Mouse (Mus musculus) left cerebral cortex, postnatal 25 days (tissue): ENCODE measurements around the gene Dscaml1. TPM values are rescaled to one million over a fixed set of nuclear protein-coding genes. Genes with fewer than 3 reads are reported as not detected.

Experiments
- DNase-seq, 2 experiments: peaks; one replicate each; pipeline ENCODE4 v3.0.0; 2022; ENCODE audit warnings: low spot score in 2 of 2, mixed read lengths in 1 of 2
- intact Hi-C: fragments of 180-260 bp; cut with DNase I; formaldehyde crosslinking; loops from one replicate; pipeline ENCODE4 v1.15.1; 2025
- total RNA-seq, 2 experiments: library from RNA; stranded (reverse); gene quantifications; 2 replicates each; pipeline ENCODE4 v1.2.3; 2021

The Dscaml1 gene
- total RNA-seq, 2 experiments from 2014 or later = 51.1 to 51.7 TPM

DNA sequence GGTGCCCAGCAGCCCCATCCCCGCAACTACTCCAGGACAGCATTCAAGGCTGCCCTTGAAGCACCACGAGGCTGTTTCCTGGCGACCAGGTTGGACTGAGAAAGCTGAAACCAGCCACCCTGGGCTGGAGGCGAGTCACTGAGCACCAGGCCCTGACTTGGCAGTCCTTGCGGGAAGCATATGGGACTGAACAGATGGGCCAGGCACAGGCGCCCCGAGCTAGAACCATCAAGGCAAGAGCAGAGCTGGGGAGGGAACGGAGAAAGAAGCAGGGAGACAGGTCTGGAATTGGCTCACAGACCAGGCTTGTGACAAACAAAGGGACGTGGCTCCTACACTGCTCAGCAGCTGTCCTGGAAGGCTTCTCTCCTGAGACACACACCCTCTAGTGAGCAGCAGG is 165.9 kb downstream of the Dscaml1 start:
- DNase-seq = peak in 1 of 2 experiments; percentile 64
- intact Hi-C loops = loop anchor here (5.0 kb wide), 1 partner anchor 160 kb away; no protein-coding TSS in a partner anchor

DNA sequence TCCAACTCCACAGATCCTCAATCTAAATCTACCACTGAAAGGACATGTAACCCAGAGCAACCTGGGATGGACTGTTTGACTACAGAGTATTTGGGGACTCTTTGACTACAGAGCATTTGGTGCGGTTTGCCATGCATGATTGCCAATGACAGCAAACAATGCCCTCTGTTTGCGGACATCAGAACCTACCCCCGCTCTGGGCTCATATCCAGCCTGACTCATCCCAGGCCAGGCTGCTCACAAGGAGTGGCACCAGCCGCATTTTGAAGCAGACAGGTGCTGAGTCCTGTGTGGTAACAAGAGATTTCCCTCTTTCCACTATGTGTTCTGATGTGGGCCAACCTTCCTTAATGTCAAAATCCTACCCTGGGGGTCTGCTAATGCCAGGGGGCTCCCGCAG is 171.7 kb downstream of the Dscaml1 start:
- intact Hi-C loops = no loop called here
- no peak for DNase-seq

DNA sequence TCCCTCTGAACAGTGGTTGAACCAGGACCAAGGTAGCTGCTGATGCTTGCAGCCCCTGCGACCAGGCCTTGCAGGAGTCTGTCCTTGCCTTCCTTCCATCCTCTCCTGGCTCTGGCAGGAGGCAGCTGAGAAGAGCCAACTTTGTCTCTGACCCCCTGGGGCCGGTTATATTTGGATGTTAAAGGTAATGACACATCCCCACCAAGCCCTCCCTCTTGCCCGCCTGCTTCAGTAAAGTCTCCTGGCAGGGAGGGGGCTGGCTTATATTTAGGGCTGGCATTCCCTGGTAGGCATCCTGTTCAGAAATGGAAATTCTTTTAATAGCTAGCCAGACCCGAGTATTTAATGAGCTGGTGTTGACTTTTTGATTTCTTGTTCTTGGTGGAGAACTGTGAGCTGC is 172.9 kb downstream of the Dscaml1 start:
- DNase-seq = peak in 1 of 2 experiments; percentile 41
- intact Hi-C loops = no loop called here

DNA sequence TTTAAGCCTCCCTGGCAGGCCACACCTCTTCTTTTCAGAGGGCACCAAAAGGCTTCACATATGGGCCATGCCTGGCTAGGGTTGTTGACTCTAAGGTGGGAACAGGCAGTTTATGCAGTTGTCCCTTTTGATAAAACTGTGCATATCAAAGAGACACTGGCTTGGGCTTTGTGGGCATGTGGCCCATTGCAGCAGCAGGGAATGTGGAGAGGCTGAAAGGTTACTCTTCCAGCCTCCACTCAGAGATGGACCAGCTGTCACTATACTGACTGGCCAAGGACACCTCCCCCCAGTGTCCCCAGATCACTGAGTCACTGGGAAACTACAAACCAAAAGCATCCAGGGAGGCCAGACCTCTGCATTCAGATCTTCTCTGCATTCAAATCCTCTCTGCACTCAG is 180.9 kb downstream of the Dscaml1 start:
- DNase-seq = no peak
- intact Hi-C loops = loop anchor here (5.0 kb wide), 2 partner anchors 55 to 70 kb away; no protein-coding TSS in a partner anchor

DNA sequence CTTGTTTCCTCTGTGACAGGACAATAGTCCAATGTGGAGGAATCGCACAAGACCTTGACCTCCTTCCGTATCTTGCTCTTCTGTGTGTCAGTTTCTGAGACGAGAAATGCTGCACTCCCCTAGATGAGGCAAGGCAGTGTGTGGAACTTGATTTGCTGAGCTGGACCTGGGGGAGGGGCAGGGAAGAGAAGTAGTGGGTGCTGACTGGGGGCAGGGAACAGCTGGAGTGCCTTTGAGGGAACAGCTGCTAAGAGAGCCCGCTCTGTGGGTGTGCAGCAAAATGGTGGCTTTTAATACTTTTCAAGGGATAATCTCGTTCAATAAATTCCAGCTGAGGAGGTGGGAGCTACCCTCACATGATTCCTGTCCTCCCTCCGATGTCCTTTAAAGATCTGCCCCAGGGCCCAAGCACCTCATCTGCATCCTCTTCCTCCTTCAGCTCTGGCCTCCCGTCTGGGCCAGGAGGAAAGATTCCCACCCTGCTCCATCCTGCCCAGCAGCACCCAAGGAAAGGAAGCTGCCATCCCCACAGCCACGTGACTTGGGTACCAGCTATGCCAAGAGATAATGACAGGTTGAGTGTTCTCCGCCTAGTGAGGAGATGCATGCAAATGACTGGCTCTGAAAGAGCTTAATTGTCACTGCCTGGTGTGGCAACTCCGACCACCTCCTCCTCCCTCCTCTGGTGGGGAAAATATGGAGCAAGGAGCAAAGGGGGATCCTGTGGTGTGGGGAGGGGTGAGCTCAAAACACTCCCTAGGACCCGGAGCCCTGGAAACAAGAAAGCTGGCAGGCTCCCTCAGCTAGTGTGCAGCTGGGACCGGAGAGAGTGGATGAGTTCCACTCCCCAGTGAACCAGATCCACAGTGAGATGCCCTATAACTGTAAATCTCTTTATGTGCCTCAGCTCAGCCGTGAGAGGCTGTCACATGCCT is 181.9 kb downstream of the Dscaml1 start:
- intact Hi-C loops = loop anchor here (5.0 kb wide), 2 partner anchors 54 to 69 kb away; no protein-coding TSS in a partner anchor
- DNase-seq = peak; percentile 62 to 82

DNA sequence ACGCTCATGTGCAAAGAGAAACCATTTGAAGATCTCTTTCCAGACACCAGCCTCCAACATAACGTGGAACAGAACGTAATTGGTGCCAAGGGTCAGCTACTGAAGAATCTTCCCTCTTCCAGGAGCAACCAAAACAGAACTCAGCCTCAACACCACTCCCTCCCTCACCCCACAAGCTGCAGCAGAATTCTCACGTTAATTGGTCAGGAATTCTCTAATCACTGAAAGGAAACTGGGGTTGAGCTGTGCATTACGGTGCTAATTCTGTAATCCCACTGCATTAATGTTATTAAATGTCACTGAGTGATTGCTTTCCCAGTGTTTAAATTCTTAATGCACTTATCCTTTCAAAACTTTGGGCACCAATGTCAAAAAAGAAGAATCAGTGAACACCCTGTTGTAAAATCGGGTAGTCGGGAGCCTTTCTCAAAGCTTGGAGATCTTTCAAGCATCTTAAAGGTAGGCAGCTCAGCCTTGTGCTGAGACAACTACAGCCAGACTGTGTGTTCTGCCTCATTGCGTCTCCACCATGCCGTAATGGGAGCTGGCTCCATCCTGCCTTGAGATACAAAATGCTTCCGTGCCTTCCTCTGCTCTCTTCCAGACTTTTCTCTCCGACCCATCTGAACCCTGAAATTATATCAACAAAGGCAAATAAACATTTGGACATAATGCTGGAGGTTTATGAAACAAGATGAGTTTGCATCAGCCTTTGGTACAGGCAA is 184.1 kb downstream of the Dscaml1 start:
- intact Hi-C loops = no loop called here
- no peak for DNase-seq

DNA sequence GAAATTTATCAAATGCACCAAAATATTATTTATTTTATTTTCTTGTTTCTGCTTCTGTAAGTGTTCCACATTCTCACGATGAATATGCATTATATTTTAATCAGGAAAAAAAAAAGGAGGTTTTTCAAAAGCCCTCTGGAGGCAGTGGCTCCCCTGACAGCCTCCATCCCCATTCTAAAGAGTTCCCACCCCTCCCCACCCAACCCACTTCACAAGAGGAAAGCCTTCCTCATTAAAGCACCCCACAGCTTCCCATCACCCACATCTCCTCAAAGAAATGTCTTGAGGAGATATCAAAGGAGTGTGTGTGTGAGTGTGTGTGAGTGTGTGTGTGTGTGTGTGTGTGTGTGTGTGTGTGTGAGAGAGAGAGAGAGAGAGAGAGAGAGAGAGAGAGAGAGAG is 188.2 kb downstream of the Dscaml1 start:
- DNase-seq = no peak
- intact Hi-C loops = no loop called here

DNA sequence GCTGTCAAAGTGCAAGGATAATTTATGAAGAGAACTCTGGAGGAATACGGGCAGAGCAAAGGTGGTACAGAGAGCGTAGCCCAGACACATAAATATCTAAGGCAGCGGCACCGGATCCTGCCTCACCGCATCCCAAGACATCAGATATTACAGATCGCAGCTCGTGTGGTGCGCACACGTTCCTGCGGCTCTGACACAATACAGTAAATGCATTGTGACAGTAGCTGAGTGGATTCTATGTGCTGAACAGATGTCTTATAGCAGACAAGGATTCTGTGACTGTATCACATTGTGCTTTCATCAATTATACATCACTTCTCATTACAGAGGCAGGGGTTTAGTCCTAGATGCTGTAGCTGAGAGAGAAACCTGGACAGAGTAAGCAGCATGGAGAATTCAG is 191.5 kb downstream of the Dscaml1 start:
- DNase-seq = no peak
- intact Hi-C loops = no loop called here

DNA sequence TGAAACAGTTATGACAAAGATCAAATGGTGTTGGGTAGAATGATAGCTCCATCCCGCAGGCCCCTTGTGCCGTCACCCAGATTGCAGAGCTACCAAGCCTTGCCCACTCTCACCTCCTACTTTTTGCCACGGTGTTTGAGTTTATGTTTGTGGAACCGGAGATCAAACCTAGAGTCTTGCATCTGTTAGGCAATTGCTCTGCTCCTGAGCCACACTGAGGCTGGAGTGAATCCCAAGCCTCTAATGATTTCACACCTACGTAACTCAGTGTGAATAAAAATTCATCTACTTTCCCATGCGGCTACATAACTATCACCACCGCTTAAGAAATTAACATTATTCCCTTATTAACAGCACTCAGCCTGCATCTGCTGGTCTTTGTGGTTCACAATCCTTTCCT is 192.0 kb downstream of the Dscaml1 start:
- DNase-seq = no peak
- intact Hi-C loops = no loop called here

DNA sequence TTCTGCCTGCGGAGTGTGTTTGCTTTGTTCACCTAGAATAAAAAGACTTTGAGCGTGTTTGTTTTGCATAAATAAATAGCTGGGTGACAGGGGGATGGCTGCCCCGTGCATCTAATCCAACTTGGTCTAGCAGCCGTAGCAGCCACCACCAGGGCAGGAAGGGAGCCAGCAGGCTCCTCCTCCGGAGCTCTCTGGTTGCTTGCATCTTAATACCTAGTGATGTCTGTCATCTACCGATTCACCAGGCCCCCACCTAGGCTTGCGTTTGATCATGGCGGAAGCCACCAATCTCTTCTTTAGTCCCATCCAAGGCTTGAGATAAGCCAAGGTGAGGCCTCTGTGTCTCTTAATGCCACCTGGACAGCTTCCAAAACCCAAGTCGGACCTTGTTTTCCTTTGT is 193.6 kb downstream of the Dscaml1 start:
- intact Hi-C loops = no loop called here
- no peak for DNase-seq

DNA sequence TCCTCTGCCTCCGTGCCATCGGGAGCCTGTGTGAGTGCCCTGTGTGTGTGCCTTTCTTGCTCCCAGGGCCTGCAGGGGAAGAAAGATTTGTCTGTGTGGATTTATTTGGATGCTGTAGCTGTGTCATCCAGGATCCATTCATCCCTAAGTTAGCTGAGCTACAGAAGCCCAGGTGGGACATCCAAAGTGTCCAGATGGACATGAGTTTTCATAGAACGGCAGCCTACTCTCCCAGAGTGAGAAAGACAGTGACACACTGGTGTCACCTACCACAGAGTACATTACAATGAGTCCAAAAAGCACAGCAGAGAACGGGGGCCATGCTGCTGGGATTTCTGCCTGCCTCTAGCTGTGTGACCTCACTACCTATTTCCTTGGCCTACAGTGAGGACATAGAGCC is 194.5 kb downstream of the Dscaml1 start:
- DNase-seq = no peak
- intact Hi-C loops = no loop called here

DNA sequence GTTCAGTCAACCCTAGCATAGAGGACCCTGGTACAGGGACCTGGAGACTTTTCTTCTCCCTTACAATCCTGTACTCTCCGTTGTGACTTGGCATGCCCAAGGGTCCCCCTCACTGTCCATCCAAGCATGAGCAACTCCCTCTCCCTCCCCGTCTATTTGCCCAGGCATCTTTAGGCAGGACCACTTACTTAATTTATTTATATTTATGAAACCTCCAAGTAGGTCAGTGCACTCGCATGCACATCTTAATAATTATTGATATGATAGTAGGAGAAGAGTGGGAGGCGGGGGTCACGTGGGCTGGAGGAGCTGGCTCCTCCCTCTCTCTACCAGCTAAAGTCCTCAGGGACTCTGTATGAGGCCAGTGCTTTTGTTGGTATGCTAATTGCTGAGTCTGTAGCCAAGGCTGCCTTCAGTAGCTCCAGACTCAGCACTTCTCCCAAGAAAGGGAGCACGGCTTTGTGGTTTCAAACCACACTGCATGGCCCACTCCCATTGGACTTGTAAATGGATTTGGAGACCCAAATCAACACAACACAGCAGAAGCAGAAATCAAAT is 199.5 kb downstream of the Dscaml1 start:
- no peak for DNase-seq
- intact Hi-C loops = no loop called here

DNA sequence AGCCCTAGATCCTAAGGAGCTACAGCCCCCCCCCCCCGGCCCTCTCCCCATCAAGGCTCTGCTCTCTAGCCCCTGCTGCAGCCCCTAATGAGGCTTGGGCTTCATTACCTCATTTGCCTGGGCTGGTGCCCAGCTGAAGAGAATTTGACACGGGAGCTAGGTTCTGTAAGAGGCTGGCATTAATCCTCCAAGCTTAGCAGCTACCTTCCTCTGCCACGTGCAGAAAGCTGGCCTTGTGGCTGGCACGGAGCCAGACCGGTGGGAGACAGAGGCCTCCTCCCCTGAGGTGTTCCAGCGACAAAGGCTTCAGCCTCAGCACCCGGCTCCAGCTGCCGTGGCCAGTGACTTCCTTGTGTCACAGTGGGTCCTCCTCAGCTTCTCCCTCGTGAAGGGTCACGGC is 206.1 kb downstream of the Dscaml1 start:
- intact Hi-C loops = no loop called here
- no peak for DNase-seq

DNA sequence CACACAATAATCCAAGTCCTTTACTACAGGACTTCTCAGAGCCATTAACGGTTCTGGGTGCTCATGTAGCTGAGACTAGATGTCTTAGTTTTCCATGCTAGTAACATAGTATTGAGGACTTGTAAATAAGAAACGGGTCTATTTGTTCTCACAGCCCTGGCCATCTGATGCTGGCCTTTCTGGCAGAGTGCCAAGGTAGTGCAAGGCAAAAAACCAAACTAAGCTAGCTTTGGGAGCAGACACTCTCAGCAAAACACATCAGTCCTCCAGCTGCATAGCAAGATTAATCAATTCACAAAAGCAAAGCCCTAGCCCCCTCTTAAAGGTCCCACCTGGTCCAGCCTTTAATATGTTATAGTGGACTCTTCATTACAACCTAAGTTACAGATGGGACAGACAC is 206.6 kb downstream of the Dscaml1 start:
- peak in 1 of 2 experiments; percentile 40 for DNase-seq
- intact Hi-C loops = no loop called here

DNA sequence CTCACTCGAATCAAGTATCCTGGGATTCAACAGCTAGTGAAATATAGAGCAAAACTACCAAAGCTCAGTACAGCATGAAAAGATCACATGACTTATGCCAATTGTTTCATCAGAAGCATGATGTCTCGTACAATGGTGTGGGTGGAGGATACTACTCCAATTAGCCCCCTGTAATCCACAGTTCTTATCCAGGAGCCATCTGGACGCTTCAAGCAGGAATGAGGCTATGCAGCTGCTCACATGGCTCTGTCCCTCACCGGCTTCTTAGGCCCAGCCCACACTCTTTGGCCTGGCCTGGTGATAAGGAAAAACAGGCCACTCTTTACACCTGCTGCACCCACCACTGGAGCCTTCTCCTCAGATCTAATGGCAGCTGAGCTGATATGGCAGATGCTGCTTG is 208.6 kb downstream of the Dscaml1 start:
- intact Hi-C loops = no loop called here
- no peak for DNase-seq

DNA sequence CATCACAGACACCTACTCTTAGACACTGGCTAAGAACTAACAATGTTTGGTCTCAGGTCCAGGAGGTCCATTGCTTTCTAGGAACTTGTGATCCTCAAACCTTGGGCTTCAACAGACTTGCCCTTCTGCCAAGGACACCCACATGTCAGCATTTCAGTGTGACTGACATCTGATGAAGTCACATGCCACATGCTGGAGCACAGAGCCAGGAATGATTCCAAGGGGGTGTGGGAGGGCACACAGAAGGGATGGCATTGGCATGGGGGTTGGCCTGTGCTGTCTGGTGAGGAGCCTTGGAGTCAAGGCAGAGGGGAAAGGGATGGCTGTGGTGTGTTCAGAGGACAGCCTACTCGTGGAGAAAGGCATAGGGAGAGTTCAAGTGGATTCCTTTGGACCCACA is 210.9 kb downstream of the Dscaml1 start:
- no peak for DNase-seq
- intact Hi-C loops = no loop called here

DNA sequence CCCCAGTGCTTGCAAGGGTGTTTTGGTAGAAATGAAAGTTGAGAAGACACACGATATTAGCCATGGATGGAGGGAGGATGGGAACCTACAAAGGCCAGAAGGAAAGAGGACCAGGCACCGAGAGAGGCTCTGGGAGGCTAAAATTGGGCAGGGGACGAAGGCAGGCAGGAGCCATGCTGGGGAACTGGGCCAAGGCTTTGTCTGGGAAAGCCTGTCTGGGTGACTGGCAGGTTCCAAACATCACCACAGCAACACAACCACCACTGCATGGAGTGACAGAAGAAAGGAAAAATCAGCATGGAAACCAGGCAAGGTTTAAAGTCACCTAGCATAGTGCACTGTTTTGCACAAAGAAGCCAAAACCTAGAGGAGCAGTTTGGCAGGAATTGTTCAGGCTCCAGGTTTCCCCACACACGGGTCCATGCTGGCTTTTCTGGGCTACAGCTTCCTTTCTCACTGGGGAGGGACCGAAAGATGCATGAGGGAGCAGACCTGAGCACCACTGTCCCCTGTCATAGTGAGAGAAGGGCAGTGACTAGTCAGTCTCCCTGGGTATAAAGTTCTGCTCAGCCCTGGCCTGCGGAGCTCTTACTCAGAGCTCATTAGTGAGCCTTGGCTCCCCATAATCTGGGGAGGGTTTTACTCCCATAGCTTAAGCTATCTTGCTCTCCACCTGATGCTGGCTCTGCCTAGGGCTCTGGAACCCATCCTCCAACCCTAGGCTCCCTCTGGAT is 211.9 kb downstream of the Dscaml1 start:
- intact Hi-C loops = no loop called here
- no peak for DNase-seq

DNA sequence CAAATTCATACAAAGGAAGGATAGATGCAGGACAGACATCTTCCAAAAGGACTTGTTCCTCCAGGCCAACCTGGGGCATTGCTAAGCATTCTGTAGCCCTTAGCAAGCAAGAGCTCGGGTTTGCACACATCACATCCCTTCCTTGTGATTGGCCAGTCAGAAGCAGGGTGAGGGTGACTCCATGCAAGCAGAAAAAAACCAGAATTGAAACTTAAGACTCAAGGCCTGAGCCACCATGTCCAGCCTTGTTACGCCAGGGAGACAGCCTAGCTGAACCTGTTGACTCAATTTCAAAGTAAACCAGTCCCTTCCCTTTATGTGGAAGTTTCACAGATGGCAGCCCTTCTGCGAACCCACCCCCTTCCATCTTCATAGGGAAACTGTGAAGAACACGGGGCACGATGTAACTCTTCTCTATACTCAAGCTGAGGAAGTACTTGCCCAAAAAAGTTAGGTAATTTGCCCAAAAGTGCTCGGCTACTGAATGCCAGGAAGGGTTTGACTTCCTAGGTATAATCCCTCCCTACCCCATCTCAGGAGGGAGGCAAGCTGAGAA is 218.5 kb downstream of the Dscaml1 start:
- peak in 1 of 2 experiments; percentile 58 for DNase-seq
- intact Hi-C loops = no loop called here

DNA sequence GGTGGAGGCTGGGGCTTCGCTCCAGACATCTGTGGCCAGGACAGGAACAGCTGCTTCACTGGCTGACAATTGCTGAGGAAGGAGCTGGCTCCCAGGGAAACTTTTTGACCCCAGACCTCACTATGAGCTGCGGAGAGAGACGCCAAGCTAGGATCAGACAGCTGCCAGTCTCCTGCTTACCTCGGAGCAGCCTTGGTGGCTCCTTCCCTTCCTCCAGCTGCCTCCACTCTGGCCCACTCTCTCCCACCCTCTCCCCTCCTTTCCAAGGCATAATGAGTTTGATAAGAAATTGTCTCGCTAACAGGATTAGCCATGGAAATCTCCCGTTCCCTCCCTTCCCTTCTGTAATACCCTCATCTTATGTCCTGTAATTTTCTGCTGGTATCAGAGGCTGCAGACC is 219.1 kb downstream of the Dscaml1 start:
- intact Hi-C loops = no loop called here
- DNase-seq = no peak
